Mouse (Mus musculus): ENCODE results near the gene Mtrex. TPM values are rescaled to one million over a fixed set of nuclear protein-coding genes. Genes with fewer than 3 reads are reported as not detected.

Mtrex gene
- polyA plus RNA-seq, 1 experiment from 2014 or later, result 90.0 TPM

DNA sequence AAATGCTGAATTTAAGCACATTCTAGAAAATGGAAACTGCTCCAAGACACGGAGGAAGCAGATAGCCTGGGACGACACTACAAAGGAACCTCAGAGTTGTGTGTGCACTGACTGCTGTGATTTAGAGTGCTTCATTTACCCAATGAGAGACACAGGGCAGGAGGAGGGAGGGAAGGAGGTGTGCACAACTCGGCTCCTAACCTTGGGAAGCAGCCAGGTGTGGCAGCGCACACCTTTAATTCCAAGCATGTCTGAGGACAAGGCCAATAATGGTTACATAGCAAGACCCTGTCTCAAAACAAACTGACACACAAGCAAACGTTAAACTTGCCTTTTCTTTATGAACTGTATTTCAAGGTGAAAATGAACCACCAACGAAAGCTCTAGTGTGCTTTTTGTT, 1.9 kb downstream of the Mtrex start:
- WGBS, result 87% methylated on average over 6 of the region's 6 CpGs
- Histone ChIP-seq H3K27ac (no peak overlapping the region), H3K27me3 (no peaks in the 10 kb centered on the region), H3K4me1 (peaks cover 26% of the 10 kb centered on the region), H3K9me3 (no peaks in the 10 kb centered on the region), H3K4me3 (replicated peaks) (no peak overlapping the region), H3K36me3 (replicated peaks) (peaks cover 8% of the 10 kb centered on the region), H3K4me2 (no peak overlapping the region), H3K9ac (peak overlapping the region; percentile 17; the same call in 1 of the 2 replicates)
- ATAC-seq (ENCODE audit: low FRiP score), result no peak

DNA sequence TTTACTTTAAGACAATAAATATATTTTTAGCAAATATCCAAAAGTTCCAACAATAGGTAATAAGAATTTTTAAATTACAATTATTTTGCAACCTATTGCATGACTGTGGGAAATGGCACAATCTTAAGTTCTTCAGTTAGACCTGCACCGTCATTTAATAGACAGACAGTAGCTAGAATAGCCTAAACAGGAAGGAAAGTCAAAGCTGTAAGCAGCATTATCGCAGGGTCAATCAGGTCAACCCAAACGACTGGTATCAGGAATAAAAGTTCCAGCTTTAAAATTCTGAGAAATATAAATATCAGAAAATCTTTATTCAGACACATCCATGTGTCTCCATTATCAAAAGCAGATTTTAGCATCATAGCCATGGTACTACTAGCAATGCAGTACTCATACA, 6.3 kb downstream of the Mtrex start:
- H3K4me2 ChIP-seq, result no peak overlapping the region
- WGBS, result 94% methylated on average over 3 of the region's 3 CpGs
- peaks cover 35% of the 10 kb centered on the region for H3K36me3 ChIP-seq (replicated peaks)
- H3K4me3 ChIP-seq (replicated peaks), result no peak overlapping the region
- peaks cover 7% of the 10 kb centered on the region for H3K4me1 ChIP-seq
- no peaks in the 10 kb centered on the region for H3K9me3 ChIP-seq
- no peak overlapping the region for H3K27ac ChIP-seq
- H3K9ac ChIP-seq, result no peak overlapping the region
- no peaks in the 10 kb centered on the region for H3K27me3 ChIP-seq
- ATAC-seq (ENCODE audit: low FRiP score), result no peak

DNA sequence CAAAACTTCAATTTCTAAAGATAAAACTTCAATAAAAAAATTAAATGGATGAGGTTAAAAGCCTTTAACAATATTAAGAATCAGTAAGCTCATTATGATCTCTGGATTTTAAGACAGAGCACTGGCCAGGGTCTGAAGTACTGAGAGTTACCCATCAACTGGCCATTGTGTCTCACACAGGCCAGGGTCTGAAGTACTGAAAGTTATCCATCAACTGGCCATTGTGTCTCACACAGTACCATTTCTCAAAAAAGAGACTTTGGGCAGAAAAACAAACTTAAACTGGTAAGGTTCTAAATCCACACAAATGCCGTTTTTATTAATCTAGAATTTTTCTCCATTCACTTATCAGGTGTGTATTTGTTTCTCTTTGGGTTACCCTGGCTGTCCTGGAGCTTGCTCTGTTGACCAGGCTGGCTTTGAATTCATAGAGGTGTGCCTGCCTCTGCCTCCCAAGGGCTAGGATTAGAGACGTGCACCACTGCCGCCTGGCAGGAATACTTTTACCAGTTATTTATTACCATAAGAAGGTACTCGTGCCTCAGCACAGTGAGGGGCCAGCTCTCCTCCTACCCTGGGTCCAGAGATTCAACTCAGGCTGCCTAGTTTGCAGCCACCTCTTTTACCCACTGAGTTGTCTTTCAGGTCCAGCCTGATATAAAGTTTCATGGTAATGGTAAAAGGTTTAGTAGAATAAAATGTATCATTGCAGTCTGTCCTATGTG, 7.9 kb downstream of the Mtrex start:
- Histone ChIP-seq H3K9me3 (no peaks in the 10 kb centered on the region), H3K4me2 (no peak overlapping the region), H3K36me3 (replicated peaks) (peaks cover 40% of the 10 kb centered on the region), H3K27ac (no peak overlapping the region), H3K27me3 (no peaks in the 10 kb centered on the region), H3K9ac (no peak overlapping the region), H3K4me3 (replicated peaks) (no peak overlapping the region), H3K4me1 (no peaks in the 10 kb centered on the region)
- 91% methylated on average over 4 of the region's 4 CpGs for WGBS
- no peak for ATAC-seq (ENCODE audit: low FRiP score)

DNA sequence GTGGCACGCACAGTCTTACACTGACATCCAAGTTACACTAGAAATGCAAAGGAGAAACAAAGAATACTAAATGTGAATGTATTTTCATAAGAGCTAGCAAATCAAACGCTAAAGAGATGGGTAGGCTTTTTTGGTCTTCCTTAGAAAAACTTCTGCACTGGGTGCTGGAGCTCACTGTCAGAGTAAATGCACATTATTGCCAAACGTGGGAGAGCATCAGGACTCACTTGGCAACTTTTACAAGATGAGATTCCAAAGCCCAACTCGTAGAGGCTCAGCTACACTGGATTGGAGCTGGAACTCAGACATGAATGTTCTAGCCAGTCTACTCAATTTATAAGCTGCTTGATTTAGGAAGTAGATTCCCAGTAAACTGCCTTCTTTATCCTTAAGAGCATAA, 16.8 kb downstream of the Mtrex start:
- Histone ChIP-seq H3K9me3 (no peaks in the 10 kb centered on the region), H3K36me3 (replicated peaks) (peaks cover 41% of the 10 kb centered on the region)
- 89% methylated on average over 4 of the region's 4 CpGs for WGBS

DNA sequence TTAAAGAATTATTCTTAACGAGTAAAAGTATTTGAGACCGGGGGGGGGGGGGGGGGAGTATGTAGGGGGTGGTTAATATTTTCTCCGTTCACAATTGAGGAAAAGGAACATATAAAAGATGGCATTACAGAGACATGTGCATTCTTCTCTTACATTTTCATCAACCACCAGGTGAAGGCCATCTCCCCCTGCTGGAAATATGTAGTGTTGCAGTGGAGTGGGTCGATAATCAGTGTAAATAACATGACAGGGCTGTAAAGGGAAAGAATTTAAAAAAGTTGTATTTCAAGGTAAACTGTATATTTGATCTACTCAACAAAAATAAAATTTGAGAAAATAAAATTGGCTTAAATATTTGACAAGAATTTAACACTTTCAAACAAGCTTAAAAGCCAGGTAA, 17.5 kb downstream of the Mtrex start:
- ATAC-seq (ENCODE audit: low FRiP score), result no peak
- Histone ChIP-seq H3K27me3 (no peaks in the 10 kb centered on the region), H3K9ac (no peak overlapping the region), H3K4me2 (no peak overlapping the region), H3K9me3 (no peaks in the 10 kb centered on the region), H3K36me3 (replicated peaks) (peaks cover 46% of the 10 kb centered on the region), H3K27ac (no peak overlapping the region), H3K4me3 (replicated peaks) (no peak overlapping the region), H3K4me1 (no peaks in the 10 kb centered on the region)
- WGBS, result 75% methylated on average over 4 of the region's 4 CpGs

More for the DNA sequence above, 16.8 kb downstream of the Mtrex start:
- H3K4me1 ChIP-seq, result no peaks in the 10 kb centered on the region
- H3K27me3 ChIP-seq, result no peaks in the 10 kb centered on the region
- no peak overlapping the region for H3K27ac ChIP-seq
- no peak overlapping the region for H3K4me2 ChIP-seq
- ATAC-seq (ENCODE audit: low FRiP score), result no peak
- no peak overlapping the region for H3K4me3 ChIP-seq (replicated peaks)
- no peak overlapping the region for H3K9ac ChIP-seq

DNA sequence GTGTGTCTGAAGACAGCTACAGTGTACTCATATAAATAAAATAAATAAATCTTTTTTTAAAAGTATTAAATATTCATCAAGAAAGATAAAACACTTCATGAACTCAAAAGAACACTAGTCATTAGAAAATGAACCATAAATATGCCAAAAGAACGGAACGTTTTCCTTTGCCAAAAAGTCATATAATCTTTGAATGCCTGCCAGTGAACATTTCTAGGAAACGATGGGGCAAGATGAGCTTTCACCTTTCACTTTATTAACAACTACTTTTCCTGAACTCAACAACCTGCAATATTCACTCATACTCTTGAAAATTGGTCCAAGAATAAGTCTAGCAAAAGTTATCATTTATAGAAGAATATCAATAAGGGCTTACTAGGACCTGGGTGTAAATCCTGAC, 25.0 kb downstream of the Mtrex start:
- Histone ChIP-seq H3K27ac (no peak overlapping the region), H3K4me3 (replicated peaks) (no peak overlapping the region), H3K27me3 (no peaks in the 10 kb centered on the region), H3K4me2 (no peak overlapping the region), H3K4me1 (no peaks in the 10 kb centered on the region), H3K9ac (no peak overlapping the region), H3K9me3 (no peaks in the 10 kb centered on the region), H3K36me3 (replicated peaks) (peaks cover 74% of the 10 kb centered on the region)
- WGBS, result 96% methylated on average over 3 of the region's 3 CpGs
- no peak for ATAC-seq (ENCODE audit: low FRiP score)

DNA sequence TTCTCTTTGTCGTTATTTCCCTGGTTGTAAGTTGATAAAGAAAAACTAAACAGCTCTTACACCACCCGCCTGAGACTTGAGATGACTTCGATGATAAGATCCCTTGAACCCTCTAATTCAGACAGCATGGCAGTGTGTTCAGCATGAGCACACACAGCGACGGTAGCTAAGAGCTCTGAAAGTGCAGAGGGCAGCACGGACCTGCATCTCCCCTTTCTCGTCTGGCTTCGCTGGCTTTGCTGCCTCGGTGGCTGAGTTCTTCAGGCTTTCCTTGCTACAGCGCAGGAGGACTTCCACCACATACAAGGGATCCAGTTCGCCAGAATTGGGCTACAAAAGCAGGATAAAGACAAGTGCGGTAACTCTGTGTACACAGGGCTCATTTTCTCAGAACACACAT, 40.0 kb downstream of the Mtrex start:
- H3K27ac ChIP-seq, result no peak overlapping the region
- no peaks in the 10 kb centered on the region for H3K27me3 ChIP-seq
- no peak overlapping the region for H3K4me2 ChIP-seq
- no peaks in the 10 kb centered on the region for H3K4me1 ChIP-seq
- H3K36me3 ChIP-seq (replicated peaks), result peaks cover 77% of the 10 kb centered on the region
- 92% methylated on average over 12 of the region's 12 CpGs for WGBS
- no peaks in the 10 kb centered on the region for H3K9me3 ChIP-seq
- no peak overlapping the region for H3K9ac ChIP-seq
- no peak for ATAC-seq (ENCODE audit: low FRiP score)
- H3K4me3 ChIP-seq (replicated peaks), result no peak overlapping the region

DNA sequence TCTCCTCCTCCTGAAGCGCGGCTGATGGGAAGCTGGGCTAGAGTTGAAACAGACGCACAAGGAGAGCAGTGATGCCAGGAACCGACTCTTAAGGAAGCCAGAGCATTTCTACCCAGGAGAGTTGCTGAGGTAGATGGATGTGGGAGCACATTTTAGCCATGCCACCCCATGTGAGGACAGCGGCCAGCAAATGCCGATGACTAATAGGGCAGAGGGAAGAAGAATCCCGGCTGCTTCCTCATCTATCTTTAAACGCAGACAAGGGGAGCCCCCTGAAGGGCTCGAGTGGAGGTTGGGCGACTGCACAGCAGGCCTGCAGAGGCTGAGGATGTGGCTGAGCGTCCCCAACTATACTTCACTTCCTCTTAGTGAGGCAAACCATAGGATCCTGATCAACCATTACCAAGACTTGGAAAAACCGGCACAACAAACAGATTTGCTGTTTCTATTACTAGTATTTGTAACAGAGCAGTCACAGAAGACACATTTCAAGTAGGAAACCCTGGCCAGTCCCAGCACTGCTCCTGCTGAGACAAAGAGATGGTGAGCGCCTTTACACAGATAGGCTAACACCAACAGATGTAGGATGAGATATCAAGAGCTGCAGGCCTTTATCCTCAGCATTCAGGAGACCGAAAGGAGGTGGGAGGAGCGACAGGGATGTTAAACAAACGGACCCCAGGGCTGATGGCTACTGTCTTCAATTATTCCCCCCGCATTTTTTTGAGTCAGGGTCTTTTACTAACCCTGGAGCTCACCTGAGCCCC, 55.5 kb downstream of the Mtrex start:
- H3K4me1 ChIP-seq, result no peaks in the 10 kb centered on the region
- H3K36me3 ChIP-seq (replicated peaks), result peaks cover 82% of the 10 kb centered on the region
- H3K4me3 ChIP-seq (replicated peaks), result no peak overlapping the region
- H3K27me3 ChIP-seq, result no peaks in the 10 kb centered on the region
- ATAC-seq (ENCODE audit: low FRiP score), result no peak
- H3K9me3 ChIP-seq, result no peaks in the 10 kb centered on the region
- H3K9ac ChIP-seq, result no peak overlapping the region
- H3K4me2 ChIP-seq, result no peak overlapping the region
- 88% methylated on average over 17 of the region's 17 CpGs for WGBS
- no peak overlapping the region for H3K27ac ChIP-seq

DNA sequence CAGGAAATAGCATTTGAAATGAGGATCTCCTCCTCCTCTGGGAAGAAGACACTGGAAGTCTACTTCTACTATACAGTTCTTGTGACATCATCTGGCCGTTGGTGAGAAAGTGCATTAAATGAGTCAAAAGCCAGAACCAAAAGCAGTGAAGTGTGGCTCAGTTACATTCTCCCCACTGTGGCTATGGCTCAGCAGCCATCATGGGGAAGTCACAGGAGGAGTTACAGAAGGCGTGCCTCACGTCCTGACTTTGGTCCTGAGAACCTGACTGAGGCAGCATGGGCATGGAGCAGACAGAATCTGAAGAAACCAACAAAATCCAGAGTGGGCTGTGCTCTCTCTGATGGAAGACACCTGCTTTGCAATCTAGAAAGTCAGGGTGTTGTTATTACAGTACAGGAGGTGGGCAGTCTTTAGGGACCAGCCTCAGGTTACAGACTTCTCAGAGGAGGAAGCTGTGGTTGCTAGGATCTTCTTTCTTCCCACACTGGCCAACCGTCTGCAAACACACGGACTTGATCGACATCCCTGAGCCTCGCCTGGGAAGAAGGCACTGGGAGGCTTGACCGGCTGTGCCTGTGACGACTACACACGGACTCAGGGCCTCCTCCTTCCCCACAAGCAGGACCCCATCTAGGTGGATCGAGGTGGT, 57.0 kb downstream of the Mtrex start:
- peaks cover 89% of the 10 kb centered on the region for H3K36me3 ChIP-seq (replicated peaks)
- H3K27me3 ChIP-seq, result no peaks in the 10 kb centered on the region
- H3K4me1 ChIP-seq, result no peaks in the 10 kb centered on the region
- no peak overlapping the region for H3K9ac ChIP-seq
- 86% methylated on average over 11 of the region's 11 CpGs for WGBS
- no peak overlapping the region for H3K27ac ChIP-seq
- no peak for ATAC-seq (ENCODE audit: low FRiP score)
- H3K4me2 ChIP-seq, result no peak overlapping the region
- H3K9me3 ChIP-seq, result no peaks in the 10 kb centered on the region
- no peak overlapping the region for H3K4me3 ChIP-seq (replicated peaks)

DNA sequence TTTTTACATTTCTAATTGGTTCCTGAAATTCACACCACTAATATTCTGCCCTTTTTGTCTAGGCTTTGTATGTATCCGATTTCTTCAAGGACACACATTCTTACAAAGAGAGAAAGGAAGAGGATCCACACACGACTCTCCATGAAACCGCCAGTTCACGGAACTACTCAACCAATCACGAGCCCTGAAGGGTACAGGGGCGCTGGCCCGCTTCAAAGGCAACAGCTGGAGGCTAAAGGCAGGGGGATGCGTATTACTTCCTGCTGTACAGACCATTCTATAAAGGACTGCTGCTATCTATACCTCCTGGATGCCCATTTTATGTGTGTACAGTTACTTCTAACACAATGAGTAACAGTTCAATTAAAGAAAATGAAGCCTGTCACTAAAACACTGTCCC, 59.8 kb downstream of the Mtrex start:
- no peak overlapping the region for H3K4me3 ChIP-seq (replicated peaks)
- no peak overlapping the region for H3K9ac ChIP-seq
- ATAC-seq (ENCODE audit: low FRiP score), result no peak
- H3K4me1 ChIP-seq, result 0 out of 2 replicates have a peak, but pooled peaks cover under 1% of the 10 kb centered on the region
- WGBS, result 95% methylated on average over 8 of the region's 8 CpGs
- no peaks in the 10 kb centered on the region for H3K9me3 ChIP-seq
- H3K36me3 ChIP-seq (replicated peaks), result peaks cover 92% of the 10 kb centered on the region
- no peak overlapping the region for H3K27ac ChIP-seq
- H3K4me2 ChIP-seq, result no peak overlapping the region
- no peaks in the 10 kb centered on the region for H3K27me3 ChIP-seq

DNA sequence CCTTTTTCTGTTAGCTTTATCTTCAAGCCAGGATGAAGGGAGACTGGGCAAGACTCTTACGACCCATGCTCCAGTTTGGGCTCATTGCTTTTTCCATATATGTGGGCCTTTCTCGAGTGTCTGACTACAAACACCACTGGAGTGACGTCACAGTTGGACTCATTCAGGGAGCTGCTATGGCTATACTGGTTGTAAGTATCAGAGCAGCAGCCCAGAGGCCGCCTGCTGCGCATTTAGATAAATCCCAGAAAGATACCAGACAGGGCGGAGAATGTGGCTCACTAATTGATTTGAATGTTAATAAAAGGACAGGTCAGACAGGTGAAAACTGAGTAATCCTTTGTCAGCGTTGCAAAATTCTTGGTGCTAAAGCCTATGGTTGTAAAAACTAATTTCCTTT, 60.4 kb downstream of the Mtrex start:
- H3K36me3 ChIP-seq (replicated peaks), result peaks cover 86% of the 10 kb centered on the region

DNA sequence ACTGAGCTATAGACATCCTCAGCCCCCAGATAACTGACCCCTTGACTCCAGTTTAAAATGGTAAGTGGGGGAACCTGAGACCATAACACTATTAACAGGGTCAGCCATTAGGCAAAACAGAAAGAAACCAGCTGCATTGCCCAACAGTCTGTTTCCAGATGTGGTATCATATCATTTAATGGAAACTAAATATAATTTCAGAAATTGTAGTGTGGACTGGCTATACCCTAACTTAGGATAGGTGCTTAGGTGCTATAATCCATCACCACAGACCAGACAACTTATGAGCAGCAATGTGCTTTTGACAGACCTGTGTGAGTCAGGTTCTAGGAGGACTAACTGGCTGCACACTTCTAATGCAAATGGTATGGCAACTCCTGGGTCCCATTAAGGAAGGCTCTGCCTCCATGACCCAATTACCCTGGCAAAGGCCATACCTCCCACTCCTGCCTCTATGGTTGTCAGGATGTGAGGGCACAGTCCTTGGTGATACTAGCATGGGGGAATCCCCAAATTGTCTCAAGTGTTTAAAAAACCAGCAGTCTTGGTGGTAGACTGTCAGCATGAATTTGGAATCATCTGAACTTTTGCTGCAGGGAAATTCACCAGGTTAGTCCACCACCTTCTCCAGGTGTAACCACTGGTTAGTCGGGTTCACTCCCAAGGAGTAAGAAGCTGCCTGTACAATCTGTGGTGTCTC, 64.1 kb downstream of the Mtrex start:
- ATAC-seq (ENCODE audit: low FRiP score), result no peak
- 0 out of 2 replicates have a peak, but pooled peaks cover 2% of the 10 kb centered on the region for H3K4me1 ChIP-seq
- H3K36me3 ChIP-seq (replicated peaks), result peaks cover 53% of the 10 kb centered on the region
- no peak overlapping the region for H3K4me2 ChIP-seq
- H3K27me3 ChIP-seq, result no peaks in the 10 kb centered on the region
- H3K9ac ChIP-seq, result no peak overlapping the region
- H3K4me3 ChIP-seq (replicated peaks), result no peak overlapping the region
- 100% methylated on average over 1 of the region's 1 CpGs for WGBS
- H3K9me3 ChIP-seq, result no peaks in the 10 kb centered on the region
- H3K27ac ChIP-seq, result no peak overlapping the region

More for the DNA sequence above, 60.4 kb downstream of the Mtrex start:
- ATAC-seq (ENCODE audit: low FRiP score), result no peak
- no peak overlapping the region for H3K4me3 ChIP-seq (replicated peaks)
- 0 out of 2 replicates have a peak, but pooled peaks cover 2% of the 10 kb centered on the region for H3K4me1 ChIP-seq
- no peaks in the 10 kb centered on the region for H3K9me3 ChIP-seq
- H3K9ac ChIP-seq, result no peak overlapping the region
- no peak overlapping the region for H3K27ac ChIP-seq
- 90% methylated on average over 7 of the region's 7 CpGs for WGBS
- no peak overlapping the region for H3K4me2 ChIP-seq
- no peaks in the 10 kb centered on the region for H3K27me3 ChIP-seq

Data from forebrain, embryonic 12.5 days (tissue).